Mouse (Mus musculus): Measurements from ENCODE around the gene Brd1.
"Not testable (repeated sequence)": the region's sequence is repeated elsewhere in the genome, so short reads cannot be mapped to it uniquely, and the experiment has no call there.

DNA sequence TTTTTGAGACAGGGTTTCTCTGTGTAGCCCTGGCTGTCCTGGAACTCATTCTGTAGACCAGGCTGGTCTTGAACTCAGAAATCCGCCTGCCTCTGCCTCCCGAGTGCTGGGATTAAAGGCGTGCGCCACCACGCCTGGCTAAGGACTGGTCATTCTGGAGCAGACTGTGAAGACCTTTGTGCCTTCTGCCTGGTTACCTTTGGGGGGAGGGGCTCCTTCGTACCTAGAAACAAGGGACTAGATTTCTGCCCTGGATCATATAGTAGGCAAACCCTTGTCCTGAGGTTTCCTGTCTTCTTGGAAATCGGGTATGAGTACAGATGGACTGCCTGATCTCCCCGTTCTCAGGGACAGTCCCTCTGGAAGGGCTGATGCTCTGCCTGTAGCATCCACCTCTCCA is 15.6 kb upstream of the Brd1 start:
- not testable (repeated sequence) for TF ChIP-seq CTCF (IDR thresholded peaks at IDR 0.05; ENCODE audit: borderline replicate concordance, control insufficient read depth, extremely low read depth, insufficient read depth, low read length, poor library complexity); POLR2A (IDR thresholded peaks at IDR 0.05; ENCODE audit: control insufficient read depth, extremely low read depth, insufficient read depth, low read length, poor library complexity)

All from thymus, adult 2 months (tissue).